Mouse (Mus musculus) ES-Bruce4 (cell line): ENCODE measurements around the gene Taar3. TPM values are rescaled to one million over a fixed set of nuclear protein-coding genes. Genes with fewer than 3 reads are reported as not detected.

ENCODE experiments used
- H3K27ac ChIP-seq: 2 replicates; pipeline ENCODE4 v1.5.1; 2012; ENCODE audit warnings: low read length, inconsistent platforms; ENCODE audit not compliant: insufficient read depth
- H3K27me3 ChIP-seq: 2 replicates; pipeline ENCODE4 v1.6.1; 2012; ENCODE audit warnings: mild to moderate bottlenecking, low read length, inconsistent platforms; ENCODE audit not compliant: control insufficient read depth, poor library complexity, insufficient read depth, severe bottlenecking
- H3K36me3 ChIP-seq: 2 replicates; pipeline ENCODE4 v1.6.1; 2012; ENCODE audit warnings: inconsistent platforms, mild to moderate bottlenecking, low read length, moderate library complexity; ENCODE audit not compliant: control insufficient read depth, poor library complexity, insufficient read depth, severe bottlenecking
- H3K4me1 ChIP-seq: one replicate; pipeline ENCODE4 v1.8.1; 2011; ENCODE audit warnings: low read length; ENCODE audit not compliant: control insufficient read depth, insufficient read depth
- H3K4me3 ChIP-seq: 2 replicates; pipeline ENCODE4 v1.5.1; 2011; ENCODE audit warnings: low read depth, mild to moderate bottlenecking, low read length
- H3K9ac ChIP-seq: 2 replicates; pipeline ENCODE4 v1.6.1; 2012; ENCODE audit warnings: low read depth, mild to moderate bottlenecking, inconsistent platforms; ENCODE audit not compliant: poor library complexity, severe bottlenecking
- H3K9me3 ChIP-seq: replicated peaks from 2 replicates; pipeline ENCODE4 v1.6.1; 2012; ENCODE audit warnings: mild to moderate bottlenecking, low read length, inconsistent platforms; ENCODE audit not compliant: control insufficient read depth, poor library complexity, insufficient read depth, severe bottlenecking
- CTCF ChIP-seq: IDR thresholded peaks from one replicate; pipeline ENCODE4 v1.8.1; 2011; ENCODE audit warnings: low read depth, low read length
- EP300 ChIP-seq: IDR thresholded peaks from 2 replicates; pipeline ENCODE4 v1.6.1; 2011; ENCODE audit warnings: low read depth, low read length; ENCODE audit not compliant: insufficient read depth
- POLR2A ChIP-seq: IDR thresholded peaks from one replicate; pipeline ENCODE4 v1.8.1; 2011; ENCODE audit warnings: low read length; ENCODE audit not compliant: insufficient read depth
- polyA plus RNA-seq: library from polyadenylated mRNA; stranded (reverse); fragments of >200 nt; gene quantifications from 2 replicates; pipeline ENCODE4 v1.2.4, GENCODE M21; 2011; ENCODE audit warnings: low read depth; ENCODE audit not compliant: missing spikeins, insufficient read depth, insufficient read length

Gene Taar3
- polyA plus RNA-seq, 1 experiment = not detected

GRCm38 (mm10) chr10:23960444-23960915 is 11.1 kb downstream of the Taar3 start, which contains the start of gene Taar4:
TSS of gene Taar4 (plus strand) at chr10:23960494.
- TF ChIP-seq EP300 (no peak), POLR2A (no peak), CTCF (no peak)
- H3K4me3 ChIP-seq = no peak within 1 kb of the TSS
- H3K27me3 ChIP-seq = no peaks in the 10 kb centered on the region
- H3K36me3 ChIP-seq = no peaks in the 10 kb centered on the region
- no peaks in the 10 kb centered on the region for H3K9me3 ChIP-seq
- no peak within 1 kb of the TSS for H3K9ac ChIP-seq
- H3K27ac ChIP-seq = no peak within 1 kb of the TSS
- no peaks in the 10 kb centered on the region for H3K4me1 ChIP-seq

GRCm38 (mm10) chr10:23963444-23963843 is 14.1 kb downstream of the Taar3 start:
- H3K36me3 ChIP-seq = no peaks in the 10 kb centered on the region
- no peaks in the 10 kb centered on the region for H3K9me3 ChIP-seq
- no peaks in the 10 kb centered on the region for H3K27me3 ChIP-seq
- no peak overlapping the region for H3K4me3 ChIP-seq
- H3K27ac ChIP-seq = no peak overlapping the region
- TF ChIP-seq EP300 (no peak), CTCF (no peak), POLR2A (no peak)
- no peak overlapping the region for H3K9ac ChIP-seq
- H3K4me1 ChIP-seq = no peaks in the 10 kb centered on the region

- no peaks in the 10 kb centered on the region for H3K9me3 ChIP-seq
- no peak overlapping the region for H3K4me3 ChIP-seq
- no peaks in the 10 kb centered on the region for H3K4me1 ChIP-seq
- H3K27me3 ChIP-seq = no peaks in the 10 kb centered on the region
- H3K36me3 ChIP-seq = no peaks in the 10 kb centered on the region
- TF ChIP-seq CTCF (no peak), EP300 (no peak), POLR2A (no peak)
- H3K9ac ChIP-seq = no peak overlapping the region
- no peak overlapping the region for H3K27ac ChIP-seq
Measured at GRCm38 (mm10) chr10:23964921-23965610, 15.7 kb downstream of the Taar3 start.

- Histone ChIP-seq H3K9me3 (no peaks in the 10 kb centered on the region), H3K36me3 (no peaks in the 10 kb centered on the region), H3K27ac (no peak within 1 kb of the TSS), H3K4me1 (no peaks in the 10 kb centered on the region), H3K27me3 (no peaks in the 10 kb centered on the region), H3K4me3 (no peak within 1 kb of the TSS), H3K9ac (no peak within 1 kb of the TSS)
- no peak for TF ChIP-seq POLR2A
- no peak for TF ChIP-seq CTCF
- TF ChIP-seq EP300 = no peak
Measured at GRCm38 (mm10) chr10:23970656-23971165, 21.4 kb downstream of the Taar3 start, which contains the start of gene Taar5. TSS of gene Taar5 (plus strand) at chr10:23970706.

GRCm38 (mm10) chr10:23971256-23971655 is 21.9 kb downstream of the Taar3 start:
- TF ChIP-seq EP300 (no peak), POLR2A (no peak), CTCF (no peak)
- Histone ChIP-seq H3K9ac (no peak overlapping the region), H3K27ac (no peak overlapping the region), H3K27me3 (no peaks in the 10 kb centered on the region), H3K9me3 (no peaks in the 10 kb centered on the region), H3K36me3 (no peaks in the 10 kb centered on the region), H3K4me1 (no peaks in the 10 kb centered on the region), H3K4me3 (no peak overlapping the region)

- no peaks in the 10 kb centered on the region for H3K27me3 ChIP-seq
- no peak overlapping the region for H3K4me3 ChIP-seq
- no peak overlapping the region for H3K27ac ChIP-seq
- TF ChIP-seq CTCF (no peak), POLR2A (no peak), EP300 (peak; percentile 63)
- H3K4me1 ChIP-seq = no peaks in the 10 kb centered on the region
- H3K9ac ChIP-seq = no peak overlapping the region
- H3K36me3 ChIP-seq = no peaks in the 10 kb centered on the region
- no peaks in the 10 kb centered on the region; the same call in 1 of the 2 replicates for H3K9me3 ChIP-seq
Measured at GRCm38 (mm10) chr10:23977958-23978357, 28.6 kb downstream of the Taar3 start.
